Mouse (Mus musculus) liver, embryonic 12.5 days (tissue): ENCODE results near the gene Gprc5c. TPM values are rescaled to one million over a fixed set of nuclear protein-coding genes. Genes with fewer than 3 reads are reported as not detected.

Experiments
- ATAC-seq: fragments of 200-750 bp; cut with Nextera tagmentation; 2 replicates; pipeline ENCODE4 v1.8.0; 2017; ENCODE audit warnings: moderate number of reproducible peaks, mild to moderate bottlenecking, moderate library complexity
- H3K27ac ChIP-seq: fragments of 300-500 bp; sonication (generic); 2 replicates; pipeline ENCODE4 v1.5.1; 2016; ENCODE audit warnings: mild to moderate bottlenecking
- H3K27me3 ChIP-seq: fragments of 300-500 bp; sonication (generic); replicated peaks from 2 replicates; pipeline ENCODE4 v1.6.1; 2016; ENCODE audit warnings: mild to moderate bottlenecking, moderate library complexity
- H3K36me3 ChIP-seq: fragments of 300-500 bp; sonication (generic); 2 replicates; pipeline ENCODE4 v1.6.1; 2016; ENCODE audit warnings: mild to moderate bottlenecking, moderate library complexity
- H3K4me1 ChIP-seq: fragments of 300-500 bp; sonication (generic); 2 replicates; pipeline ENCODE4 v1.6.1; 2016
- H3K4me2 ChIP-seq: fragments of 300-500 bp; sonication (generic); 2 replicates; pipeline ENCODE4 v1.6.1; 2016; ENCODE audit warnings: mild to moderate bottlenecking, moderate library complexity
- H3K4me3 ChIP-seq: fragments of 300-500 bp; sonication (generic); 2 replicates; pipeline ENCODE4 v1.5.1; 2016; ENCODE audit warnings: mild to moderate bottlenecking, moderate library complexity
- H3K9ac ChIP-seq: fragments of 300-500 bp; sonication (generic); 2 replicates; pipeline ENCODE4 v1.6.1; 2016; ENCODE audit warnings: mild to moderate bottlenecking, moderate library complexity
- H3K9me3 ChIP-seq: fragments of 300-500 bp; sonication (generic); replicated peaks from 2 replicates; pipeline ENCODE4 v1.6.1; 2016; ENCODE audit warnings: mild to moderate bottlenecking, moderate library complexity
- WGBS: fragments of 180-500 bp; shearing (Covaris S2); methylation state at CpG from one replicate; pipeline ENCODE4 v1.1.7; 2016; ENCODE audit not compliant: insufficient replicate concordance; 5-methylcytosine and 5-hydroxymethylcytosine counted together
- polyA plus RNA-seq: library from polyadenylated mRNA; unstranded; fragments of >200 nt; fragmentation: Nextera tagmentation; extraction: Ambion mirVana; gene quantifications from 2 replicates; pipeline ENCODE4 v1.2.1, GENCODE M21; 2016

The Gprc5c gene
- polyA plus RNA-seq, 1 experiment from 2014 or later: 14.3 TPM

DNA sequence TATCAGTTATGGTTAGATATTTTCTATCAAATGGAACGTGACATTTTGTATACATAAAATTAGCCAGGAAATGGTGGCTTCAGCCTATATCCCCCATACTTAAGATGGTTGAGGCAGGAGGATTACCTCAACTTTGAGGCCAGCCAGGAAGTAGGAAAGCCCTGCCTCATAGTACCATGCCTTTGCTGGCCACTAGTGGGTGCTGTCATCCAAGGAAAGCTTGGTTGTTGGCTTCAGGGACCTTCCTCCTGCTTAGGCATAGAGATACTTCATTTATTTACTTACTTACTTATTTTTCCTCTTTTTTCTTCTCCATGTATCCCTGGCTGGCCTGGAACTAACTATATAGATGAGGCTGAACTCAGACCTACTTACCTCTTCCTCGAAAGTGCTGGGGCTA, 7.7 kb downstream of the Gprc5c start:
- no peak overlapping the region for H3K4me3 ChIP-seq
- no peak for ATAC-seq
- no peak overlapping the region for H3K27ac ChIP-seq
- peaks cover 8% of the 10 kb centered on the region; the same call in 1 of the 2 replicates for H3K4me1 ChIP-seq
- no peaks in the 10 kb centered on the region for H3K9me3 ChIP-seq
- peaks cover under 1% of the 10 kb centered on the region; the same call in 1 of the 2 replicates for H3K36me3 ChIP-seq
- no peak overlapping the region for H3K9ac ChIP-seq
- H3K27me3 ChIP-seq: peaks cover 19% of the 10 kb centered on the region
- no peak overlapping the region for H3K4me2 ChIP-seq
- 77% methylated on average over 2 of the region's 2 CpGs for WGBS

GRCm38 (mm10) chr11:114861057-114861456, 10.1 kb downstream of the Gprc5c start:
- Histone ChIP-seq H3K9ac (no peak overlapping the region), H3K36me3 (peaks cover 9% of the 10 kb centered on the region), H3K4me3 (no peak overlapping the region), H3K4me1 (peaks cover 6% of the 10 kb centered on the region), H3K27me3 (no peaks in the 10 kb centered on the region), H3K9me3 (no peaks in the 10 kb centered on the region), H3K4me2 (no peak overlapping the region), H3K27ac (no peak overlapping the region)
- ATAC-seq: no peak
- WGBS: 47% methylated on average over 2 of the region's 2 CpGs

- Histone ChIP-seq H3K9ac (no peak overlapping the region), H3K36me3 (peaks cover 9% of the 10 kb centered on the region), H3K4me2 (no peak overlapping the region), H3K4me1 (peaks cover 23% of the 10 kb centered on the region), H3K27ac (no peak overlapping the region), H3K9me3 (no peaks in the 10 kb centered on the region), H3K27me3 (no peaks in the 10 kb centered on the region), H3K4me3 (no peak overlapping the region)
- ATAC-seq: no peak
- WGBS: 46% methylated on average over 3 of the region's 3 CpGs
These were observed 11.7 kb downstream of the Gprc5c start for GRCm38 (mm10) chr11:114862687-114863086.

GRCm38 (mm10) chr11:114863918-114864420, 13.0 kb downstream of the Gprc5c start:
- H3K4me1 ChIP-seq: peaks cover 35% of the 10 kb centered on the region
- no peak for ATAC-seq
- H3K27me3 ChIP-seq: no peaks in the 10 kb centered on the region
- H3K4me3 ChIP-seq: no peak overlapping the region
- WGBS: 80% methylated on average over 21 of the region's 21 CpGs
- H3K9ac ChIP-seq: no peak overlapping the region
- no peak overlapping the region for H3K27ac ChIP-seq
- H3K9me3 ChIP-seq: no peaks in the 10 kb centered on the region
- H3K4me2 ChIP-seq: no peak overlapping the region
- H3K36me3 ChIP-seq: peaks cover 9% of the 10 kb centered on the region

DNA sequence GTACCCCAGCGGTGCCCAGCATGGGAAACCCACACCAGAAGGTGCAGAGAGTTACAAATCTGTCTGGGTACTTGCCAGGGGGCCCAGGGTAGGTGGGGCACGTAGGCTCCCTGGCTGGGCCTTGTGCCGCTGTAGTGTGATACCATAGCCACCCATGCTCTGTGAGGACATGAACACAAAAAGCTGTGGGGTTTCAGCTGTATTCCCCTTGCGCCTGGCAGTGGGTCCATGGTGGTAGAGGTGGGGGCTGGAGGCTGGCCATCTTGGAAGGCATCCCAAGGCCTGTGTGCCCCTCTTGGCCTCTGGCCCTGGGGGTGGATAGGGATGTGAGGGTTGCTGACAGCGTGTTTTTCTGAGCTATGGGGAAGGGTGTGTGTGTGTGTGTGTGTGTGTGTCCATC, 15.0 kb downstream of the Gprc5c start:
- Histone ChIP-seq H3K36me3 (peaks cover 9% of the 10 kb centered on the region), H3K4me2 (no peak overlapping the region), H3K27me3 (no peaks in the 10 kb centered on the region), H3K9me3 (no peaks in the 10 kb centered on the region), H3K27ac (peak overlapping the region; percentile 82; the same call in 1 of the 2 replicates), H3K4me1 (peaks cover 37% of the 10 kb centered on the region), H3K9ac (no peak overlapping the region), H3K4me3 (no peak overlapping the region)
- ATAC-seq: no peak
- WGBS: 60% methylated on average over 5 of the region's 5 CpGs

DNA sequence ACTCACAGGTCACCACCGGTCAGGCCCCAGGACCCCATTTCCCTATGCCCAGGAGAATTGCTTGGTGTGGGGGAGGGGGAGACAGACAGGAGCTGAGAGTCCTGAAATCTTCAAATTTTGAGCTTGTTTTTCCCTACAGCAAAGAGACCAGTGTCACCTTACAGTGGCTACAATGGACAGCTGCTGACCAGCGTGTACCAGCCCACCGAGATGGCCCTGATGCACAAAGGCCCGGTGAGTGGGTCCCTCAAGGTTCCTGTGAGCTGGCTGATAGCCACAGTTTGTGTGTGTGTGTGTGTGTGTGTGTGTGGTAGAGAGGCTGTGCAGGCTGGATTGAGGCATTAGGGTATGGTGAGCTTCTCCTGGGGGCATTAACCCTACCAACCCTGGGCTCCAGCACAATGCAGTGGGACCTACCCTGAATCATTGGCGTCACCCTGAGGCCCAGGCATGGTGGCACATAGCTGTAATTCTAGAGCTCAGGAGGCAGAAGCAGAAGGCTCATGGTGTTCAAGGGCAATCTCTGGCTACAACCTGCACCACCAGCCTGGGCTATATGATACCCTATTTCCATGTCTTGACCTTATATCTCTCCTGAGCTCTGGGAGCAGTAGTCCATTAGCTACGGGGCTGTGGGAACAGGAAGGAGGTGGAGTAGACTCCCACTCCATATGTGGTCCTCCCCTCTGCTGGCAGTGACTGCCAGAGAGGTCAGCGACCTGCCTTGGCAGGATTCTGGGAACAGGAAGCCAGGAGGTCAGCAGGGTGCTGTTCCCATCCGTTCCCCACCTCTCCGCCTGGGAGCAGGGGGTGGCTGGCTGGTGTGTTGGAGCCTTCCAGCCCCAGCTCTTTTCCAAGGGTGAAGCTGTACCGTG, 15.8 kb downstream of the Gprc5c start:
- Histone ChIP-seq H3K36me3 (peaks cover 9% of the 10 kb centered on the region), H3K4me1 (peaks cover 37% of the 10 kb centered on the region), H3K4me3 (no peak overlapping the region), H3K9ac (no peak overlapping the region; the same call in 1 of the 2 replicates), H3K27me3 (no peaks in the 10 kb centered on the region), H3K4me2 (peak overlapping the region; percentile 37), H3K27ac (peak overlapping the region; percentile 82), H3K9me3 (no peaks in the 10 kb centered on the region)
- 37% methylated on average over 10 of the region's 10 CpGs for WGBS
- peak; percentile 64 for ATAC-seq

DNA sequence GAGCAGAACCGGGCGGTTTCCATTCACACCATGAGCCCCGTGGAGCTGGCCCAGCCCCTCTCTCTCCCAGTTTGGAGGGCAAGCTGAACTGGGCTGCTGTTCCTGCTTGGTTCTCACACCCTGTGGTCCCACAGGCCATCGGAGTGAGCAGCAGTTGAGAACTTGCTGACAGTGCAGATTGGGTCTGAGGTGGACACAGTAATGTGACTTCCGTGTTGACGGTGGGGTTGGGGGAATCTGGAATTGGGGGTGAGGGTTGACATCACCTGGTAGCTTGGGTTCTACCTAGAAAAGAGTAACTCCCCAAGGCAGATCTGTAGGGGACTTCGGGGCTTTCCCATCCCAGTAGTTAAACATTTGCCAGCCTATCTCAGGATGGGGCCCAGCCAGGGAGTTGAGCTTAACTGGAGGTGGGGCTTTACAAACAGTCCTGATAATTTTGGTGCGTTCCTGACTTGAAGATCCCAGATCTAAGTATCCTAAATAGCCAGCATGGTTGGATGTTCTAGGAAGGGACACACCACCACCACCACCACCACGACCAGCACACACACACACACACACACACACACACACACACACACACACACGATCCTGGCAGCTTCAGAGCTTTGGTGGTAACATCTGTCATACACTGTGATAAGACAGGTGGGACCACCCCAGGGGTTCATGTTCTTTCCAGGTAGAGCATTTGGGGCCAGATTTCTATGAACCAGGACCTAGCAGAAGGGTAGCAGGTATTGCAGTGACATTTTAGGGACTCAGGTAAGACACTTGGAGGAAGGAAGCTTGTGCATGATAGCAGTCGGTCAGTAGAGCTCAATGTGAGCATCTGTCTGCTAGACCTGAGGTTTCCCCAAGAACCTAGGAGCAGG, 16.6 kb downstream of the Gprc5c start:
- Histone ChIP-seq H3K27me3 (no peaks in the 10 kb centered on the region), H3K4me2 (peak overlapping the region; percentile 37), H3K4me1 (peaks cover 39% of the 10 kb centered on the region), H3K9ac (no peak overlapping the region; the same call in 1 of the 2 replicates), H3K36me3 (peaks cover 9% of the 10 kb centered on the region), H3K4me3 (no peak overlapping the region), H3K9me3 (no peaks in the 10 kb centered on the region), H3K27ac (peak overlapping the region; percentile 82)
- ATAC-seq: peak; percentile 30
- WGBS: 46% methylated on average over 11 of the region's 11 CpGs

DNA sequence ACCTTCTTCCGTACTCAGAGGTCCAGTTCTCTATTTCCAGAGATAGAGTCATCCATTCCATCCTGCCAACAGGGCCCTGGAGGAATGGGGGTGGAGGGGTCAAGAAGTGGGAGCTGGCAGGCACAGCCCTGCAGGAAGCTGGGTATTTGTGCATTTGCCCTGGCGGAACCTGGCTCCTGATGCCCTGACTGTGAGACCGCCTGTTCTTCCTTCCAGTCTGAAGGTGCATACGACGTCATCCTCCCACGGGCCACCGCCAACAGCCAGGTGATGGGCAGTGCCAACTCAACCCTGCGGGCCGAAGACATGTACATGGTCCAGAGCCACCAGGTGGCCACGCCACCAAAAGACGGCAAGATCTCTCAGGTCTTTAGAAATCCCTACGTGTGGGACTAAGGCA, 17.3 kb downstream of the Gprc5c start:
- ATAC-seq: no peak
- no peak overlapping the region for H3K4me2 ChIP-seq
- peak overlapping the region; percentile 48; the same call in 1 of the 2 replicates for H3K27ac ChIP-seq
- peaks cover 46% of the 10 kb centered on the region for H3K4me1 ChIP-seq
- no peak overlapping the region for H3K9ac ChIP-seq
- H3K4me3 ChIP-seq: no peak overlapping the region
- H3K36me3 ChIP-seq: peaks cover 9% of the 10 kb centered on the region
- no peaks in the 10 kb centered on the region for H3K9me3 ChIP-seq
- no peaks in the 10 kb centered on the region for H3K27me3 ChIP-seq
- WGBS: 80% methylated on average over 12 of the region's 12 CpGs

DNA sequence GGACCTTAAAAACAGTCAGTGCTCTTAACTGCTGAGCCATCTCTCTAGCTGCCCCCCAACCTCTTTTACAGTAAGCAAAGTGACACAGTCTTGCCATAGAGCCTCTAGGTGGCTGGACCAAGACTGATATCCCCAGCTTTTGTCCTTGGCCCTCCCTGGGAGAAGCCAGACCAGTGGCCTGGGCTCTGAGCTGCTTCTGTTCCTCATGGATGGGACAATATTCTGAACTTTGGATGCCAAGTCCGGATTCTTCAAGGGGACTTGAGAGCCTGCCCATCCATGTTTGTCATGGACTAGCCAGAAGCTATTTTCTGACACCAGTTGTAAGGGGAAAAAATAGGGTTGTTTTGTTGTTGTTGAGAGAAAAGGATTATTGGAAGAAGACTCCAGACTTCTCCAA, 18.8 kb downstream of the Gprc5c start:
- H3K4me2 ChIP-seq: no peak overlapping the region
- no peak overlapping the region for H3K4me3 ChIP-seq
- no peak for ATAC-seq
- no peak overlapping the region for H3K27ac ChIP-seq
- H3K27me3 ChIP-seq: no peaks in the 10 kb centered on the region
- H3K36me3 ChIP-seq: no peaks in the 10 kb centered on the region
- H3K9me3 ChIP-seq: no peaks in the 10 kb centered on the region
- WGBS: 74% methylated on average over 1 of the region's 1 CpGs
- H3K9ac ChIP-seq: no peak overlapping the region
- H3K4me1 ChIP-seq: peaks cover 57% of the 10 kb centered on the region

- Histone ChIP-seq H3K4me3 (no peak overlapping the region), H3K4me2 (no peak overlapping the region), H3K9me3 (no peaks in the 10 kb centered on the region), H3K9ac (no peak overlapping the region), H3K4me1 (peaks cover 59% of the 10 kb centered on the region), H3K27ac (no peak overlapping the region), H3K36me3 (no peaks in the 10 kb centered on the region), H3K27me3 (no peaks in the 10 kb centered on the region)
- no peak for ATAC-seq
- 57% methylated on average over 2 of the region's 2 CpGs for WGBS
These were observed 20.6 kb downstream of the Gprc5c start for GRCm38 (mm10) chr11:114871540-114871939.

- no peaks in the 10 kb centered on the region for H3K9me3 ChIP-seq
- H3K4me3 ChIP-seq: no peak overlapping the region
- H3K27me3 ChIP-seq: no peaks in the 10 kb centered on the region
- peak overlapping the region; percentile 43; the same call in 1 of the 2 replicates for H3K27ac ChIP-seq
- 27% methylated on average over 6 of the region's 6 CpGs for WGBS
- H3K36me3 ChIP-seq: no peaks in the 10 kb centered on the region
- peaks cover 48% of the 10 kb centered on the region for H3K4me1 ChIP-seq
- no peak for ATAC-seq
- no peak overlapping the region for H3K9ac ChIP-seq
- H3K4me2 ChIP-seq: 0 out of 2 replicates have a peak overlapping the region, but pooled peaks have one; percentile 8
These were observed 22.3 kb downstream of the Gprc5c start for GRCm38 (mm10) chr11:114873022-114873817.
